Mouse (Mus musculus): ENCODE measurements at regions not wholly inside any gene's neighbourhood (a gene's known extent, or its start where the extent isn't known, plus 50 kb on each side); places are given as distances from the start of the nearest gene placed in this dataset.

- Histone ChIP-seq H3K4me1 (ENCODE audit: insufficient read depth) (no peaks in the 10 kb centered on the region), H3K27me3 (ENCODE audit: insufficient read depth, low read length) (no peaks in the 10 kb centered on the region), H3K27ac (ENCODE audit: low read depth) (no peak overlapping the region), H3K9me3 (ENCODE audit: low read length) (no peaks in the 10 kb centered on the region), H3K36me3 (replicated peaks; ENCODE audit: insufficient read depth, low read length) (no peaks in the 10 kb centered on the region), H3K4me3 (ENCODE audit: low read depth, low read length) (no peak overlapping the region), H3K9ac (replicated peaks) (no peak overlapping the region), H3K4me2 (ENCODE audit: low read depth, low read length) (no peak overlapping the region)
- no peak for ATAC-seq
- no peak for TF ChIP-seq CTCF (IDR thresholded peaks at IDR 0.05; ENCODE audit: low read depth)
- no peak for TF ChIP-seq EP300 (IDR thresholded peaks at IDR 0.05; ENCODE audit: low read depth)
- no peak for DNase-seq
- WGBS (ENCODE audit: insufficient replicate concordance), result 59% methylated on average over 2 of the region's 2 CpGs
Observed at GRCm38 (mm10) chr10:72347949-72348663, 306.5 kb upstream of the Zwint start.

GRCm38 (mm10) chr10:72352810-72353209 lies 301.8 kb upstream of the Zwint start:
- Histone ChIP-seq H3K4me3 (ENCODE audit: low read depth, low read length) (no peak overlapping the region), H3K9me3 (ENCODE audit: low read length) (no peaks in the 10 kb centered on the region), H3K9ac (replicated peaks) (no peak overlapping the region), H3K36me3 (replicated peaks; ENCODE audit: insufficient read depth, low read length) (no peaks in the 10 kb centered on the region), H3K4me2 (ENCODE audit: low read depth, low read length) (no peak overlapping the region), H3K27me3 (ENCODE audit: insufficient read depth, low read length) (no peaks in the 10 kb centered on the region), H3K4me1 (ENCODE audit: insufficient read depth) (no peaks in the 10 kb centered on the region), H3K27ac (ENCODE audit: low read depth) (no peak overlapping the region)
- no peak for DNase-seq
- TF ChIP-seq EP300 (IDR thresholded peaks at IDR 0.05; ENCODE audit: low read depth), result no peak
- TF ChIP-seq CTCF (IDR thresholded peaks at IDR 0.05; ENCODE audit: low read depth), result no peak
- no peak for ATAC-seq

DNA sequence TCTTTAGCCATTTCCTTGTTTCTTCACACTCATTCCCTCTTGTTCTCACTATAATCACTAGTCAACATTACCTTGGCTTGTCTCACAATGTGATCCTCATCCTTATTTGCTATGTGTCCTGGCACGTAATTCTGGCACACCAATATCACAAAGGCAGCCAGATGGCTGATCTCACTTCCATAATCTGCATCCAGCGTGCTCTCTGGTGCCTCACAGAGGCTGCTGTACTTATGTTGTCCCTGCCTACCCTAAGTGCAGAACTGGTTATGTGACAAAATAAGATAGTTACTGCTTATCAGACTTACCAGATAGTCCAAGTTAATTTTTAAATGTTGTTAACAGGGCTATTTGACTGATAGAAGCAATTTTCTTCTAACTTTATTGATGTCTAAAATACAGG lies 301.1 kb upstream of the Zwint start:
- Histone ChIP-seq H3K27me3 (ENCODE audit: insufficient read depth, low read length) (no peaks in the 10 kb centered on the region), H3K27ac (ENCODE audit: low read depth) (no peak overlapping the region), H3K4me3 (ENCODE audit: low read depth, low read length) (no peak overlapping the region), H3K36me3 (replicated peaks; ENCODE audit: insufficient read depth, low read length) (no peaks in the 10 kb centered on the region), H3K4me2 (ENCODE audit: low read depth, low read length) (no peak overlapping the region), H3K9ac (replicated peaks) (no peak overlapping the region), H3K9me3 (ENCODE audit: low read length) (no peaks in the 10 kb centered on the region), H3K4me1 (ENCODE audit: insufficient read depth) (no peaks in the 10 kb centered on the region)
- ATAC-seq, result no peak
- 59% methylated on average over 2 of the region's 2 CpGs for WGBS (ENCODE audit: insufficient replicate concordance)
- DNase-seq, result no peak
- TF ChIP-seq EP300 (IDR thresholded peaks at IDR 0.05; ENCODE audit: low read depth), result no peak
- no peak for TF ChIP-seq CTCF (IDR thresholded peaks at IDR 0.05; ENCODE audit: low read depth)

DNA sequence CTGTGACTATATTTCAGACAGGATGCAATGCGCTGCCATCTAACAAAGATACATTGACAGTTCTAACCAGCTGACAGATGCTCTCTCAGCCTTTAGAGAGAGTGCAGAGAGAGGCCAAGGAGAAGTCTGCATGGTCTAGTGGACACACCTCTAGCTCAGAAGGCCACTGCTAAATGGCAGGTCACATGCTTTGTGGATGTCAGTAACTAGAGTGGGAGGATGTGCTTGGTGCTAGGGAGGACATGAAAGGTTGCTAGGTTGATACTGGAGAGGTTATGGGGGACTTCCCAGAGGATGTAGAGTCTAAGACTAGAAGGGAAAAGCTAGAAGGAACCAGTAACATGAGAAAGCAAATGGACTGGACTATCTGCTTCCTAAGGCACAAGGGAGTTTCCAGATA lies 271.3 kb upstream of the Zwint start:
- DNase-seq, result no peak
- 80% methylated on average over 1 of the region's 1 CpGs for whole genome bisulfite sequencing (ENCODE audit: insufficient replicate concordance)
- H3K4me1 ChIP-seq (ENCODE audit: insufficient read depth), result no peaks in the 10 kb centered on the region
- TF ChIP-seq CTCF (IDR thresholded peaks at IDR 0.05; ENCODE audit: low read depth) (no peak), EP300 (IDR thresholded peaks at IDR 0.05; ENCODE audit: low read depth) (no peak)
- H3K27me3 ChIP-seq (ENCODE audit: insufficient read depth, low read length), result no peaks in the 10 kb centered on the region
- no peak overlapping the region for H3K27ac ChIP-seq (ENCODE audit: low read depth)
- no peaks in the 10 kb centered on the region for H3K36me3 ChIP-seq (replicated peaks; ENCODE audit: insufficient read depth, low read length)
- H3K9me3 ChIP-seq (ENCODE audit: low read length), result no peaks in the 10 kb centered on the region
- no peak overlapping the region for H3K9ac ChIP-seq (replicated peaks)
- H3K4me2 ChIP-seq (ENCODE audit: low read depth, low read length), result no peak overlapping the region
- no peak overlapping the region for H3K4me3 ChIP-seq (ENCODE audit: low read depth, low read length)
- no peak for ATAC-seq

- Histone ChIP-seq H3K4me3 (ENCODE audit: low read depth, low read length) (no peak overlapping the region), H3K27me3 (ENCODE audit: insufficient read depth, low read length) (no peaks in the 10 kb centered on the region), H3K9me3 (ENCODE audit: low read length) (no peaks in the 10 kb centered on the region), H3K27ac (ENCODE audit: low read depth) (no peak overlapping the region), H3K9ac (replicated peaks) (no peak overlapping the region), H3K36me3 (replicated peaks; ENCODE audit: insufficient read depth, low read length) (no peaks in the 10 kb centered on the region), H3K4me2 (ENCODE audit: low read depth, low read length) (no peak overlapping the region), H3K4me1 (ENCODE audit: insufficient read depth) (no peaks in the 10 kb centered on the region)
- TF ChIP-seq EP300 (IDR thresholded peaks at IDR 0.05; ENCODE audit: low read depth) (no peak), CTCF (IDR thresholded peaks at IDR 0.05; ENCODE audit: low read depth) (no peak)
- 35% methylated on average over 1 of the region's 1 CpGs for WGBS (ENCODE audit: insufficient replicate concordance)
- no peak for ATAC-seq
- DNase-seq, result no peak
Observed at GRCm38 (mm10) chr10:72384826-72385225, 269.8 kb upstream of the Zwint start.

DNA sequence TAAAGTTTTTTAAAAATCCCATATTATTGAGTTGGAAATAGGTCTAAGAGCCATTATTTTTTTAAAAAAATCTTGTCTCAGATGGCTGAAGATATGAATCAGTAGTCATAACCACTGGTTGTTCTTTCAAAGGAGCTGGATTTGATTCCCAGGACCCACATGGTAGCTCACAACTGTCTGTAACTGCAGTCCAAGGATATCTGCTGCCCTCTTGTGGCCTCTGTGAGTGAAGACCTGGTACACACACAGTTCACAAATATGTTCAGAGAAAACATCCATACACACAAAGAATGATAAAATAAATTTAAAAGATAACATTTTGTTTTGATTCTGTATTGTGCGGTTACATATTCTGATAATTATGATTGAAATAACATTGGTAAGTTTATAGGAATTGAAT lies 263.2 kb upstream of the Zwint start:
- no peak for DNase-seq
- peaks cover 2% of the 10 kb centered on the region; the same call in 1 of the 2 replicates for H3K9me3 ChIP-seq (ENCODE audit: low read length)

More for the DNA sequence above, 263.2 kb upstream of the Zwint start:
- Histone ChIP-seq H3K4me3 (ENCODE audit: low read depth, low read length) (no peak overlapping the region), H3K27ac (ENCODE audit: low read depth) (no peak overlapping the region), H3K36me3 (replicated peaks; ENCODE audit: insufficient read depth, low read length) (no peaks in the 10 kb centered on the region), H3K27me3 (ENCODE audit: insufficient read depth, low read length) (no peaks in the 10 kb centered on the region), H3K9ac (replicated peaks) (no peak overlapping the region), H3K4me1 (ENCODE audit: insufficient read depth) (no peaks in the 10 kb centered on the region), H3K4me2 (ENCODE audit: low read depth, low read length) (no peak overlapping the region)
- WGBS (ENCODE audit: insufficient replicate concordance), result 81% methylated on average over 1 of the region's 1 CpGs
- TF ChIP-seq EP300 (IDR thresholded peaks at IDR 0.05; ENCODE audit: low read depth) (no peak), CTCF (IDR thresholded peaks at IDR 0.05; ENCODE audit: low read depth) (peak; percentile 40)
- no peak for ATAC-seq

Data from liver, postnatal 0 days (tissue).